Mouse (Mus musculus) liver, embryonic 15.5 days (tissue): ENCODE results near the gene Accs. TPM values are rescaled to one million over a fixed set of nuclear protein-coding genes. Genes with fewer than 3 reads are reported as not detected.
A peak's percentile ranks its signal among the peaks of the same experiment; 100 is the strongest.

ENCODE experiments used
- ATAC-seq: fragments of 200-750 bp; cut with Nextera tagmentation; 2 replicates; pipeline ENCODE4 v1.8.0; 2017; ENCODE audit warnings: moderate number of reproducible peaks, mild to moderate bottlenecking, moderate library complexity; ENCODE audit not compliant: insufficient read depth
- H3K27ac ChIP-seq: fragments of 300-500 bp; sonication (generic); replicated peaks from 2 replicates; pipeline ENCODE4 v1.5.1; 2015; ENCODE audit warnings: mild to moderate bottlenecking, inconsistent platforms
- H3K27me3 ChIP-seq: fragments of 300-500 bp; sonication (generic); 2 replicates; pipeline ENCODE4 v1.6.1; 2015; ENCODE audit warnings: mild to moderate bottlenecking, inconsistent platforms
- H3K36me3 ChIP-seq: fragments of 300-500 bp; sonication (generic); replicated peaks from 2 replicates; pipeline ENCODE4 v1.6.1; 2015; ENCODE audit warnings: moderate library complexity, mild to moderate bottlenecking, inconsistent platforms
- H3K4me1 ChIP-seq: fragments of 300-500 bp; sonication (generic); replicated peaks from 2 replicates; pipeline ENCODE4 v1.6.1; 2015; ENCODE audit warnings: inconsistent platforms
- H3K4me2 ChIP-seq: fragments of 300-500 bp; sonication (generic); 2 replicates; pipeline ENCODE4 v1.6.1; 2015; ENCODE audit warnings: moderate library complexity, mild to moderate bottlenecking, inconsistent platforms
- H3K4me3 ChIP-seq: fragments of 300-500 bp; sonication (generic); replicated peaks from 2 replicates; pipeline ENCODE4 v1.5.1; 2015; ENCODE audit warnings: mild to moderate bottlenecking, inconsistent platforms
- H3K9ac ChIP-seq: fragments of 300-500 bp; sonication (generic); 2 replicates; pipeline ENCODE4 v1.6.1; 2015; ENCODE audit warnings: moderate library complexity, mild to moderate bottlenecking, inconsistent platforms
- H3K9me3 ChIP-seq: fragments of 300-500 bp; sonication (generic); replicated peaks from 2 replicates; pipeline ENCODE4 v1.6.1; 2016; ENCODE audit warnings: inconsistent platforms
- WGBS: fragments of 180-500 bp; shearing (Covaris S2); methylation state at CpG from one replicate; pipeline ENCODE4 v1.1.7; 2015; ENCODE audit warnings: mixed read lengths; ENCODE audit not compliant: insufficient replicate concordance; 5-methylcytosine and 5-hydroxymethylcytosine counted together
- polyA plus RNA-seq: library from polyadenylated mRNA; unstranded; fragments of >200 nt; fragmentation: Nextera tagmentation; extraction: Ambion mirVana; gene quantifications from 2 replicates; pipeline ENCODE4 v1.2.1, GENCODE M21; 2015

Gene Accs
- polyA plus RNA-seq, 1 experiment from 2014 or later: 1.1 TPM

- no peak overlapping the region for H3K4me3 ChIP-seq
- H3K27me3 ChIP-seq: no peaks in the 10 kb centered on the region
- H3K27ac ChIP-seq: no peak overlapping the region
- WGBS: 43% methylated on average over 13 of the region's 13 CpGs
- H3K4me1 ChIP-seq: 0 out of 2 replicates have a peak, but pooled peaks cover 7% of the 10 kb centered on the region
- no peaks in the 10 kb centered on the region for H3K9me3 ChIP-seq
- H3K9ac ChIP-seq: no peak overlapping the region
- H3K4me2 ChIP-seq: no peak overlapping the region
- peak; percentile 78 for ATAC-seq
- H3K36me3 ChIP-seq: peaks cover 17% of the 10 kb centered on the region; the same call in 1 of the 2 replicates
Observed at GRCm38 (mm10) chr2:93791516-93792499, 57.9 kb downstream of the Accs start.

- no peaks in the 10 kb centered on the region for H3K27me3 ChIP-seq
- no peak overlapping the region for H3K9ac ChIP-seq
- H3K4me1 ChIP-seq: 0 out of 2 replicates have a peak, but pooled peaks cover 7% of the 10 kb centered on the region
- ATAC-seq: no peak
- peaks cover 14% of the 10 kb centered on the region; the same call in 1 of the 2 replicates for H3K36me3 ChIP-seq
- H3K27ac ChIP-seq: no peak overlapping the region
- H3K4me2 ChIP-seq: no peak overlapping the region
- no peaks in the 10 kb centered on the region for H3K9me3 ChIP-seq
- WGBS: 70% methylated on average over 4 of the region's 4 CpGs
- H3K4me3 ChIP-seq: no peak overlapping the region
Observed at GRCm38 (mm10) chr2:93790798-93791345, 58.9 kb downstream of the Accs start.

- 0 out of 2 replicates have a peak, but pooled peaks cover 4% of the 10 kb centered on the region for H3K36me3 ChIP-seq
- 74% methylated on average over 5 of the region's 5 CpGs for WGBS
- no peak overlapping the region for H3K27ac ChIP-seq
- H3K27me3 ChIP-seq: no peaks in the 10 kb centered on the region
- no peaks in the 10 kb centered on the region for H3K9me3 ChIP-seq
- 0 out of 2 replicates have a peak, but pooled peaks cover 7% of the 10 kb centered on the region for H3K4me1 ChIP-seq
- H3K9ac ChIP-seq: no peak overlapping the region
- ATAC-seq: no peak
- no peak overlapping the region for H3K4me2 ChIP-seq
- H3K4me3 ChIP-seq: no peak overlapping the region
Observed at GRCm38 (mm10) chr2:93788557-93788956, 61.2 kb downstream of the Accs start.

GRCm38 (mm10) chr2:93786175-93786574 is 63.6 kb downstream of the Accs start:
- Histone ChIP-seq H3K4me1 (no peaks in the 10 kb centered on the region), H3K27ac (no peak overlapping the region), H3K4me2 (no peak overlapping the region), H3K9ac (no peak overlapping the region), H3K9me3 (no peaks in the 10 kb centered on the region), H3K4me3 (no peak overlapping the region), H3K36me3 (0 out of 2 replicates have a peak, but pooled peaks cover 4% of the 10 kb centered on the region), H3K27me3 (no peaks in the 10 kb centered on the region)
- 59% methylated on average over 4 of the region's 4 CpGs for WGBS
- no peak for ATAC-seq

- Histone ChIP-seq H3K4me1 (no peaks in the 10 kb centered on the region), H3K4me3 (no peak overlapping the region), H3K27me3 (no peaks in the 10 kb centered on the region), H3K4me2 (no peak overlapping the region), H3K36me3 (0 out of 2 replicates have a peak, but pooled peaks cover 4% of the 10 kb centered on the region), H3K9me3 (no peaks in the 10 kb centered on the region), H3K9ac (no peak overlapping the region), H3K27ac (no peak overlapping the region)
- ATAC-seq: no peak
- 75% methylated on average over 2 of the region's 2 CpGs for WGBS
Observed at GRCm38 (mm10) chr2:93785432-93785798, 64.3 kb downstream of the Accs start.

- H3K36me3 ChIP-seq: 0 out of 2 replicates have a peak, but pooled peaks cover 4% of the 10 kb centered on the region
- H3K9ac ChIP-seq: no peak overlapping the region
- H3K9me3 ChIP-seq: no peaks in the 10 kb centered on the region
- WGBS: 68% methylated on average over 12 of the region's 12 CpGs
- no peaks in the 10 kb centered on the region for H3K27me3 ChIP-seq
- H3K4me3 ChIP-seq: no peak overlapping the region
- no peak overlapping the region for H3K4me2 ChIP-seq
- H3K4me1 ChIP-seq: no peaks in the 10 kb centered on the region
- ATAC-seq: no peak
- no peak overlapping the region for H3K27ac ChIP-seq
Observed at GRCm38 (mm10) chr2:93784721-93785431, 64.9 kb downstream of the Accs start.

- H3K27me3 ChIP-seq: no peaks in the 10 kb centered on the region
- ATAC-seq: no peak
- 65% methylated on average over 9 of the region's 9 CpGs for WGBS
- no peaks in the 10 kb centered on the region for H3K4me1 ChIP-seq
- no peak overlapping the region for H3K4me2 ChIP-seq
- H3K27ac ChIP-seq: no peak overlapping the region
- no peak overlapping the region for H3K9ac ChIP-seq
- no peaks in the 10 kb centered on the region for H3K9me3 ChIP-seq
- no peak overlapping the region for H3K4me3 ChIP-seq
- 0 out of 2 replicates have a peak, but pooled peaks cover 4% of the 10 kb centered on the region for H3K36me3 ChIP-seq
Observed at GRCm38 (mm10) chr2:93783926-93784539, 65.7 kb downstream of the Accs start.

Other genes with a start within 250 kb of the Accs start
- 0.02 TPM in 1 of 2 replicates, not detected in the other for gene Alx4, start 207.6 kb downstream of the Accs start, polyA plus RNA-seq
- gene Ext2, start 27.4 kb downstream of the Accs start, polyA plus RNA-seq: 27.3 and 30.8 TPM in 2 replicates
- gene Accsl, start 19.2 kb upstream of the Accs start, polyA plus RNA-seq: 0.10 TPM in 1 of 2 replicates, not detected in the other
- gene Gm13889, start 107.3 kb upstream of the Accs start, polyA plus RNA-seq: 1.8 and 2.1 TPM in 2 replicates
- not detected in 2 replicates for gene Gm27027, start 146.4 kb upstream of the Accs start, polyA plus RNA-seq
- 29.4 and 32.2 TPM in 2 replicates for gene Alkbh3, start 160.9 kb upstream of the Accs start, polyA plus RNA-seq